Mouse (Mus musculus) liver, embryonic 12.5 days (tissue): ENCODE measurements around the gene Lgals4. TPM values are rescaled to one million over a fixed set of nuclear protein-coding genes. Genes with fewer than 3 reads are reported as not detected.
A peak's percentile ranks its signal among the peaks of the same experiment; 100 is the strongest.

Source experiments
- ATAC-seq: fragments of 200-750 bp; cut with Nextera tagmentation; 2 replicates; pipeline ENCODE4 v1.8.0; 2017; ENCODE audit warnings: moderate number of reproducible peaks, mild to moderate bottlenecking, moderate library complexity
- H3K27ac ChIP-seq: fragments of 300-500 bp; sonication (generic); 2 replicates; pipeline ENCODE4 v1.5.1; 2016; ENCODE audit warnings: mild to moderate bottlenecking
- H3K27me3 ChIP-seq: fragments of 300-500 bp; sonication (generic); replicated peaks from 2 replicates; pipeline ENCODE4 v1.6.1; 2016; ENCODE audit warnings: mild to moderate bottlenecking, moderate library complexity
- H3K36me3 ChIP-seq: fragments of 300-500 bp; sonication (generic); 2 replicates; pipeline ENCODE4 v1.6.1; 2016; ENCODE audit warnings: mild to moderate bottlenecking, moderate library complexity
- H3K4me1 ChIP-seq: fragments of 300-500 bp; sonication (generic); 2 replicates; pipeline ENCODE4 v1.6.1; 2016
- H3K4me2 ChIP-seq: fragments of 300-500 bp; sonication (generic); 2 replicates; pipeline ENCODE4 v1.6.1; 2016; ENCODE audit warnings: mild to moderate bottlenecking, moderate library complexity
- H3K4me3 ChIP-seq: fragments of 300-500 bp; sonication (generic); 2 replicates; pipeline ENCODE4 v1.5.1; 2016; ENCODE audit warnings: mild to moderate bottlenecking, moderate library complexity
- H3K9ac ChIP-seq: fragments of 300-500 bp; sonication (generic); 2 replicates; pipeline ENCODE4 v1.6.1; 2016; ENCODE audit warnings: mild to moderate bottlenecking, moderate library complexity
- H3K9me3 ChIP-seq: fragments of 300-500 bp; sonication (generic); replicated peaks from 2 replicates; pipeline ENCODE4 v1.6.1; 2016; ENCODE audit warnings: mild to moderate bottlenecking, moderate library complexity
- WGBS: fragments of 180-500 bp; shearing (Covaris S2); methylation state at CpG from one replicate; pipeline ENCODE4 v1.1.7; 2016; ENCODE audit not compliant: insufficient replicate concordance; 5-methylcytosine and 5-hydroxymethylcytosine counted together
- polyA plus RNA-seq: library from polyadenylated mRNA; unstranded; fragments of >200 nt; fragmentation: Nextera tagmentation; extraction: Ambion mirVana; gene quantifications from 2 replicates; pipeline ENCODE4 v1.2.1, GENCODE M21; 2016

Lgals4 gene
- polyA plus RNA-seq, 1 experiment from 2014 or later, result 3.6 TPM

GRCm38 (mm10) chr7:28825686-28826401 is 7.8 kb upstream of the Lgals4 start:
- Histone ChIP-seq H3K4me3 (peak overlapping the region; percentile 64), H3K9me3 (no peaks in the 10 kb centered on the region), H3K4me2 (peak overlapping the region; percentile 79), H3K9ac (peak overlapping the region; percentile 78), H3K36me3 (peaks cover 42% of the 10 kb centered on the region), H3K27ac (peak overlapping the region; percentile 76), H3K27me3 (no peaks in the 10 kb centered on the region), H3K4me1 (peaks cover 65% of the 10 kb centered on the region)
- peak; percentile 56 for ATAC-seq
- 36% methylated on average over 11 of the region's 11 CpGs for WGBS

GRCm38 (mm10) chr7:28826402-28826772 is 7.3 kb upstream of the Lgals4 start:
- WGBS, result 87% methylated on average over 7 of the region's 7 CpGs
- H3K4me1 ChIP-seq, result peaks cover 66% of the 10 kb centered on the region
- H3K27ac ChIP-seq, result peak overlapping the region; percentile 76
- ATAC-seq, result no peak
- peak overlapping the region; percentile 79 for H3K4me2 ChIP-seq
- H3K36me3 ChIP-seq, result peaks cover 42% of the 10 kb centered on the region
- H3K9ac ChIP-seq, result no peak overlapping the region
- no peaks in the 10 kb centered on the region for H3K27me3 ChIP-seq
- no peaks in the 10 kb centered on the region for H3K9me3 ChIP-seq
- no peak overlapping the region for H3K4me3 ChIP-seq

- ATAC-seq, result no peak
- H3K9me3 ChIP-seq, result no peaks in the 10 kb centered on the region
- H3K27ac ChIP-seq, result no peak overlapping the region
- no peak overlapping the region for H3K9ac ChIP-seq
- no peak overlapping the region for H3K4me2 ChIP-seq
- H3K4me3 ChIP-seq, result no peak overlapping the region
- H3K4me1 ChIP-seq, result peaks cover 69% of the 10 kb centered on the region
- no peaks in the 10 kb centered on the region for H3K27me3 ChIP-seq
- 67% methylated on average over 3 of the region's 3 CpGs for WGBS
- peaks cover 39% of the 10 kb centered on the region for H3K36me3 ChIP-seq
Observed at GRCm38 (mm10) chr7:28827338-28827737, 6.3 kb upstream of the Lgals4 start.

- H3K36me3 ChIP-seq, result peaks cover 31% of the 10 kb centered on the region
- 84% methylated on average over 8 of the region's 8 CpGs for WGBS
- H3K9ac ChIP-seq, result no peak overlapping the region
- no peaks in the 10 kb centered on the region for H3K27me3 ChIP-seq
- no peaks in the 10 kb centered on the region for H3K9me3 ChIP-seq
- H3K27ac ChIP-seq, result no peak overlapping the region
- H3K4me3 ChIP-seq, result no peak overlapping the region
- H3K4me2 ChIP-seq, result no peak overlapping the region
- peaks cover 52% of the 10 kb centered on the region for H3K4me1 ChIP-seq
- ATAC-seq, result no peak
Observed at GRCm38 (mm10) chr7:28829821-28830220, 3.8 kb upstream of the Lgals4 start.

GRCm38 (mm10) chr7:28830981-28831380 is 2.7 kb upstream of the Lgals4 start:
- Histone ChIP-seq H3K4me2 (0 out of 2 replicates have a peak overlapping the region, but pooled peaks have one; percentile 0), H3K36me3 (peaks cover 31% of the 10 kb centered on the region), H3K4me1 (peaks cover 44% of the 10 kb centered on the region), H3K27me3 (no peaks in the 10 kb centered on the region), H3K9me3 (no peaks in the 10 kb centered on the region), H3K27ac (0 out of 2 replicates have a peak overlapping the region, but pooled peaks have one; percentile 2), H3K9ac (no peak overlapping the region), H3K4me3 (no peak overlapping the region)
- WGBS, result 63% methylated on average over 5 of the region's 5 CpGs
- ATAC-seq, result no peak

- Histone ChIP-seq H3K9me3 (no peaks in the 10 kb centered on the region), H3K4me3 (no peak overlapping the region), H3K36me3 (peaks cover 31% of the 10 kb centered on the region), H3K9ac (0 out of 2 replicates have a peak overlapping the region, but pooled peaks have one; percentile 2), H3K4me1 (peaks cover 38% of the 10 kb centered on the region), H3K4me2 (0 out of 2 replicates have a peak overlapping the region, but pooled peaks have one; percentile 0), H3K27me3 (no peaks in the 10 kb centered on the region), H3K27ac (no peak overlapping the region)
- peak; percentile 50; the same call in 1 of the 2 replicates for ATAC-seq
- 67% methylated on average over 17 of the region's 17 CpGs for WGBS
Observed at GRCm38 (mm10) chr7:28831411-28832125, 2.1 kb upstream of the Lgals4 start.

- Histone ChIP-seq H3K36me3 (peaks cover 31% of the 10 kb centered on the region), H3K9me3 (no peaks in the 10 kb centered on the region), H3K4me2 (no peak overlapping the region), H3K27me3 (no peaks in the 10 kb centered on the region), H3K4me1 (peaks cover 37% of the 10 kb centered on the region), H3K4me3 (no peak overlapping the region), H3K9ac (no peak overlapping the region), H3K27ac (no peak overlapping the region)
- 48% methylated on average over 6 of the region's 6 CpGs for WGBS
- ATAC-seq, result no peak
Observed at GRCm38 (mm10) chr7:28832137-28832536, 1.5 kb upstream of the Lgals4 start.

- no peak overlapping the region for H3K27ac ChIP-seq
- H3K4me2 ChIP-seq, result no peak overlapping the region
- H3K27me3 ChIP-seq, result no peaks in the 10 kb centered on the region; the same call in 1 of the 2 replicates
- 63% methylated on average over 5 of the region's 5 CpGs for WGBS
- H3K9ac ChIP-seq, result no peak overlapping the region
- no peaks in the 10 kb centered on the region for H3K9me3 ChIP-seq
- peaks cover 2% of the 10 kb centered on the region for H3K36me3 ChIP-seq
- no peak overlapping the region for H3K4me3 ChIP-seq
- H3K4me1 ChIP-seq, result peaks cover 11% of the 10 kb centered on the region
- ATAC-seq, result no peak
Observed at GRCm38 (mm10) chr7:28836936-28837335, 3.3 kb downstream of the Lgals4 start.

- ATAC-seq, result no peak
- no peak overlapping the region for H3K4me2 ChIP-seq
- WGBS, result 69% methylated on average over 9 of the region's 9 CpGs
- no peak overlapping the region for H3K9ac ChIP-seq
- no peaks in the 10 kb centered on the region for H3K36me3 ChIP-seq
- no peak overlapping the region for H3K4me3 ChIP-seq
- H3K27me3 ChIP-seq, result no peaks in the 10 kb centered on the region; the same call in 1 of the 2 replicates
- H3K27ac ChIP-seq, result no peak overlapping the region
- 0 out of 2 replicates have a peak, but pooled peaks cover 4% of the 10 kb centered on the region for H3K4me1 ChIP-seq
- no peaks in the 10 kb centered on the region for H3K9me3 ChIP-seq
Observed at GRCm38 (mm10) chr7:28838331-28838730, 4.7 kb downstream of the Lgals4 start.

- Histone ChIP-seq H3K27me3 (0 out of 2 replicates have a peak, but pooled peaks cover 11% of the 10 kb centered on the region), H3K9me3 (no peaks in the 10 kb centered on the region), H3K4me3 (no peak overlapping the region), H3K4me1 (0 out of 2 replicates have a peak, but pooled peaks cover 5% of the 10 kb centered on the region), H3K4me2 (no peak overlapping the region), H3K27ac (no peak overlapping the region), H3K9ac (no peak overlapping the region), H3K36me3 (no peaks in the 10 kb centered on the region)
- 79% methylated on average over 1 of the region's 1 CpGs for WGBS
- no peak for ATAC-seq
Observed at GRCm38 (mm10) chr7:28847273-28847672, 13.6 kb downstream of the Lgals4 start.

GRCm38 (mm10) chr7:28849700-28850236 is 16.1 kb downstream of the Lgals4 start:
- Histone ChIP-seq H3K27me3 (0 out of 2 replicates have a peak, but pooled peaks cover 11% of the 10 kb centered on the region), H3K9ac (no peak overlapping the region), H3K9me3 (no peaks in the 10 kb centered on the region), H3K4me1 (0 out of 2 replicates have a peak, but pooled peaks cover 5% of the 10 kb centered on the region), H3K4me3 (no peak overlapping the region), H3K36me3 (no peaks in the 10 kb centered on the region), H3K4me2 (no peak overlapping the region), H3K27ac (no peak overlapping the region)
- no peak for ATAC-seq
- WGBS, result 24% methylated on average over 1 of the region's 1 CpGs

GRCm38 (mm10) chr7:28850642-28851041 is 17.0 kb downstream of the Lgals4 start:
- Histone ChIP-seq H3K9ac (no peak overlapping the region), H3K27ac (no peak overlapping the region), H3K9me3 (no peaks in the 10 kb centered on the region), H3K4me2 (no peak overlapping the region), H3K36me3 (no peaks in the 10 kb centered on the region), H3K4me3 (no peak overlapping the region), H3K4me1 (0 out of 2 replicates have a peak, but pooled peaks cover 5% of the 10 kb centered on the region), H3K27me3 (0 out of 2 replicates have a peak, but pooled peaks cover 11% of the 10 kb centered on the region)
- no peak for ATAC-seq
- WGBS, result 47% methylated on average over 4 of the region's 4 CpGs
